Mouse (Mus musculus) forebrain, embryonic 10.5 days (tissue): ENCODE results near the gene Olfr237-ps1. TPM values are rescaled to one million over a fixed set of nuclear protein-coding genes. Genes with fewer than 3 reads are reported as not detected.
"Not testable (repeated sequence)": the region's sequence is repeated elsewhere in the genome, so short reads cannot be mapped to it uniquely, and the experiment has no call there.

ENCODE experiments used
- DNase-seq: peaks from one replicate; pipeline ENCODE4 v3.0.0-alpha.2; 2017; ENCODE audit warnings: low spot score; ENCODE audit errors: extremely low spot score
- H3K27ac ChIP-seq: fragments of 300-500 bp; sonication (generic); 2 replicates; pipeline ENCODE4 v1.5.1; 2016; ENCODE audit warnings: mild to moderate bottlenecking
- H3K27me3 ChIP-seq: fragments of 300-500 bp; sonication (generic); 2 replicates; pipeline ENCODE4 v1.6.1; 2016; ENCODE audit warnings: mild to moderate bottlenecking; ENCODE audit not compliant: poor library complexity, severe bottlenecking
- H3K36me3 ChIP-seq: fragments of 300-500 bp; sonication (generic); replicated peaks from 2 replicates; pipeline ENCODE4 v1.6.1; 2016; ENCODE audit warnings: mild to moderate bottlenecking, moderate library complexity
- H3K4me1 ChIP-seq: fragments of 300-500 bp; sonication (generic); 2 replicates; pipeline ENCODE4 v1.6.1; 2016
- H3K4me3 ChIP-seq: fragments of 300-500 bp; sonication (generic); 2 replicates; pipeline ENCODE4 v1.5.1; 2016; ENCODE audit warnings: mild to moderate bottlenecking, moderate library complexity
- H3K9me3 ChIP-seq: fragments of 300-500 bp; sonication (generic); 2 replicates; pipeline ENCODE4 v1.6.1; 2016; ENCODE audit warnings: mild to moderate bottlenecking, moderate library complexity
- WGBS: fragments of 180-500 bp; shearing (Covaris S2); methylation state at CpG from one replicate; pipeline ENCODE4 v1.1.7; 2016; 5-methylcytosine and 5-hydroxymethylcytosine counted together
- polyA plus RNA-seq: library from polyadenylated mRNA; unstranded; fragments of >200 nt; fragmentation: Nextera tagmentation; extraction: Ambion mirVana; gene quantifications from 2 replicates; pipeline ENCODE4 v1.2.1, GENCODE M21; 2016

The Olfr237-ps1 gene
- polyA plus RNA-seq = not detected in 2 replicates

DNA sequence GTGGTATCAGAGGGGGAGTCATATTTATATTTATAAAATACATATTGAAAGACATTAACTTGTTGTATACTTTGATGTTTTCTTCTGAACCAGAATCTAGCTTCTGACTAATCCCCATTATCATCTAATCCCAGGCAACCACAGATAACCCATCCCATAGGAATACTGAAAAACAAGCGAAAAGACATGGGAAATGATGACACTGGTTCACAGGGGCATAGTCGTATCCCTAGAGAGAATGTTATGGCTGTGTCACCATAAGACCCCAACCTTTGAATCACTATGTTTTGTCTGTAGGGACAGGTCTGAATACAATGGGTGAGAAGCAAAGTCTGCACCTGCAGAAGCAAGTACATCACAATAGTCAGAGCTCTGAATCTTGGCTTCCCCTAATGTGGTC is at the start of gene Olfr237-ps1:
Gene Olfr237-ps1, plus strand, starts transcription at position 301 of the 400 bp plus-strand sequence.
- 93% methylated on average over 2 of the region's 2 CpGs for WGBS
- H3K36me3 ChIP-seq, H3K27me3 ChIP-seq, H3K9me3 ChIP-seq, H3K4me3 ChIP-seq, H3K27ac ChIP-seq, DNase-seq, H3K4me1 ChIP-seq: not testable (repeated sequence)

DNA sequence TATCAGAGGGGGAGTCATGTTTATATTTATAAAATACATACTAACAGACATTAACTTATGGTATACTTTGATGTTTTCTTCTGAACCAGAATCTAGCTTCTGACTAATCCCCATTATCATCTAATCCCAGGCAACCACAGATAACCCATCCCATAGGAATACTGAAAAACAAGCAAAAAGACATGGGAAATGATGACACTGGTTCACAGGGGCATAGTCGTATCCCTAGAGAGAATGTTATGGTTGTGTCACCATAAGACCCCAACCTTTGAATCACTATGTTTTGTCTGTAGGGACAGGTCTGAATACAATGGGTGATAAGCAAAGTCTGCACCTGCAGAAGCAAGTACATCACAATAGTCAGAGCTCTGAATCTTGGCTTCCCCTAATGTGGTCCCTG is 40.3 kb upstream of the Olfr237-ps1 start, which contains the start of gene Olfr441:
Gene Olfr441, plus strand, starts transcription at position 301 of the 400 bp plus-strand sequence.
- 96% methylated on average over 1 of the region's 1 CpGs for WGBS
- not testable (repeated sequence) for H3K27ac ChIP-seq

DNA sequence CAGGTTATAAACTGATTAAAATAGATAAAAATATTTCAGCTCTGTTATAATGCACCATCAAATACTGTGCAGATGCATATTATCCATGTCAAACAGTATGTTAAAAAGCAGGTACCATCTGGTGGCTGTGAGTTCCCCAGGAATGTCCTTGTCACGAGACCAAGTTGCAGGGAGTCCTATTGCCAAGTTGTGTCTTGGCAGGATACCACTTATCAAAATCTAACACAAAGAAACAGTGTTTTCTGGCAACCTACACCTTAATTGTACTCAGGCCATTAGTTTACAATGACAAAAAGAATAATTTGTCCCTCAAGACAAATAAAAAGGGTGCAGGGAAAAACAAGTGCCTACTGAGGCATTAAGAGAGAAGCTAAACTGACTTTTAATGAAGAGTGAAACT is 13.1 kb downstream of the Olfr237-ps1 start:
- Histone ChIP-seq H3K9me3 (no peaks in the 10 kb centered on the region), H3K36me3 (no peaks in the 10 kb centered on the region), H3K27me3 (no peaks in the 10 kb centered on the region), H3K4me1 (no peaks in the 10 kb centered on the region), H3K4me3 (no peak overlapping the region), H3K27ac (no peak overlapping the region)
- no peak for DNase-seq
- WGBS = 78% methylated on average over 1 of the region's 1 CpGs

More for the DNA sequence above, 40.3 kb upstream of the Olfr237-ps1 start, which contains the start of gene Olfr441:
- H3K27me3 ChIP-seq, H3K36me3 ChIP-seq, H3K4me1 ChIP-seq, H3K4me3 ChIP-seq, H3K9me3 ChIP-seq, DNase-seq: not testable (repeated sequence)

DNA sequence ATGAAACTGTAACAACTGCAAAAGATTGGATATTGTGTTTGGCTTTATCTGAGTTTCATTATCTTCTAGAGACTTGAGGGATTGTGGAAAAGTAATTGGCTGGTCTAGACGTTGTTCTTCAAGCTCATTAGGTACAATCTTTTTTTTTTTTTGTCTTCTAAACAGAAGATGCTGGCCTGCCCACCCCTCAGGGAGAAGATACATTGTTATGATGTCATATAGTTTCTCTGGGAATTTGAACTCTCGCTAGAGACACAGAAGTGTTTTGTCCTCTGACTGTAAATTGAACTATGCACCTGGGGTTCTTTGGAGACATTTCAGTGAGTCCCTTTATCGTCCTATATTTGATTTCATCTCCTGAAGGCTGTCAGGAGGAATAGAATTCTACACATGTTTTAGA is 16.6 kb downstream of the Olfr237-ps1 start, which contains the start of gene Olfr437:
Gene Olfr437, plus strand, starts transcription at position 301 of the 400 bp plus-strand sequence.
- Histone ChIP-seq H3K27me3 (no peaks in the 10 kb centered on the region), H3K27ac (no peak within 1 kb of the TSS), H3K9me3 (no peaks in the 10 kb centered on the region), H3K4me3 (no peak within 1 kb of the TSS), H3K4me1 (no peaks in the 10 kb centered on the region), H3K36me3 (no peaks in the 10 kb centered on the region)
- WGBS = 72% methylated on average over 3 of the region's 3 CpGs
- no peak for DNase-seq

DNA sequence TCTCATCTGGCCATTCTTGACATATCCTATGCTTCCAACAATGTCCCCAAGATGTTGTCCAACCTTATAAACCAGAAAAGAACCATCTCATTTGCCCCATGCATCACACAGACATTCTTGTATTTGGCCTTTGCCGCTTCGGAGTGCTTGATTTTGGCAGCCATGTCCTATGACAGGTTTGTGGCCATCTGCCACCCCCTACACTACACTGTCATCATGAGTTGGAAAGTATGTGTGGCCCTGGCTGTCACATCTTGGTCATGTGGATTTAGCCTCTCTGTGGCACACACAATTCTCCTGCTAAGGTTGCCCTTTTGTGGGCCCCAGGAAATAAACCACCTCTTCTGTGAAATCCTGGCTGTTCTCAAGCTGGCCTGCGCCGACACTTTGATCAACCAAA is 20.9 kb downstream of the Olfr237-ps1 start:
- DNase-seq = no peak
- Histone ChIP-seq H3K27me3 (no peaks in the 10 kb centered on the region), H3K4me3 (no peak overlapping the region), H3K36me3 (no peaks in the 10 kb centered on the region), H3K9me3 (no peaks in the 10 kb centered on the region), H3K4me1 (no peaks in the 10 kb centered on the region), H3K27ac (no peak overlapping the region)
- WGBS = 90% methylated on average over 4 of the region's 4 CpGs

DNA sequence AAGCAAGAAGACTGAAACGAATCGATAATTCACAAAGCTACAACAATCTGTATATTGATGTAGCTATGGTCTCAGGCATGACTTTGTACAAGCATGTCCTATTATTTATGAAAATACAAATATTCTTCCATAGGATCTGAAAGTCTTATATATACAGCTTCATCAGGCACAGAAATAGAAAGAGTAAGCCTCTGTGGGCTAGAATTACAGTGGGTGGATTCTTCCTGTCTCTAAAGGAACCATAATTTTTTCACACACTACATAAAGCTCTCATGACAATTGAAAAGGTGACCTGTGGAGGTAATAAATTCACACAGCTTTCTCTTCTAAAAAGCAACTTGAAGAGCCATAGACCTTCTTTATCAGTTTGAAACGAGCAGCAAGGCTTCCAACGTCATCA is 25.5 kb downstream of the Olfr237-ps1 start, which contains the start of gene Olfr13:
Gene Olfr13, plus strand, starts transcription at position 301 of the 400 bp plus-strand sequence.
- Histone ChIP-seq H3K9me3 (no peaks in the 10 kb centered on the region), H3K36me3 (no peaks in the 10 kb centered on the region), H3K27ac (no peak within 1 kb of the TSS), H3K4me3 (no peak within 1 kb of the TSS), H3K27me3 (no peaks in the 10 kb centered on the region), H3K4me1 (no peaks in the 10 kb centered on the region)
- WGBS = 81% methylated on average over 4 of the region's 4 CpGs
- DNase-seq = no peak

DNA sequence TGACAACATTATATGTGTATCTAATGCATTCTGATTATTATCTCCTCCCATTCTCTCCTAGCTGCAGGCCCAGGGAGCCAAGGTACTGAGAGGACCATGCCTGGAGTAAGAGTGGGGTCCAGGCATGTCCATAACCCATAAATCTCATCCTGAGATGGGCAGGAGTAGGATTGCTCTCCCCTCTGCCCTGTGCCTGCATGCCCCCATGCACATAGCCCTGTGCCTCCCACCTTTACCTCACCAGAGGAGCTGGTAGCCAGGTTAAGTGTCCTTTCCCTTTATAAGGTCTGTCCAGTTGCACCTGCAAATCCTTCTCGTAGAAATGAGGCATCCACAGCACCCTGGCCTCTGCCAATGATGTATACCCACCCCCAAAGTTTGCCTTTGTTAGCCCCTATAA is 31.8 kb downstream of the Olfr237-ps1 start:
- Histone ChIP-seq H3K27ac (no peak overlapping the region), H3K36me3 (no peaks in the 10 kb centered on the region), H3K4me3 (no peak overlapping the region), H3K27me3 (no peaks in the 10 kb centered on the region), H3K4me1 (no peaks in the 10 kb centered on the region), H3K9me3 (no peaks in the 10 kb centered on the region)
- 88% methylated on average over 1 of the region's 1 CpGs for WGBS
- no peak for DNase-seq

DNA sequence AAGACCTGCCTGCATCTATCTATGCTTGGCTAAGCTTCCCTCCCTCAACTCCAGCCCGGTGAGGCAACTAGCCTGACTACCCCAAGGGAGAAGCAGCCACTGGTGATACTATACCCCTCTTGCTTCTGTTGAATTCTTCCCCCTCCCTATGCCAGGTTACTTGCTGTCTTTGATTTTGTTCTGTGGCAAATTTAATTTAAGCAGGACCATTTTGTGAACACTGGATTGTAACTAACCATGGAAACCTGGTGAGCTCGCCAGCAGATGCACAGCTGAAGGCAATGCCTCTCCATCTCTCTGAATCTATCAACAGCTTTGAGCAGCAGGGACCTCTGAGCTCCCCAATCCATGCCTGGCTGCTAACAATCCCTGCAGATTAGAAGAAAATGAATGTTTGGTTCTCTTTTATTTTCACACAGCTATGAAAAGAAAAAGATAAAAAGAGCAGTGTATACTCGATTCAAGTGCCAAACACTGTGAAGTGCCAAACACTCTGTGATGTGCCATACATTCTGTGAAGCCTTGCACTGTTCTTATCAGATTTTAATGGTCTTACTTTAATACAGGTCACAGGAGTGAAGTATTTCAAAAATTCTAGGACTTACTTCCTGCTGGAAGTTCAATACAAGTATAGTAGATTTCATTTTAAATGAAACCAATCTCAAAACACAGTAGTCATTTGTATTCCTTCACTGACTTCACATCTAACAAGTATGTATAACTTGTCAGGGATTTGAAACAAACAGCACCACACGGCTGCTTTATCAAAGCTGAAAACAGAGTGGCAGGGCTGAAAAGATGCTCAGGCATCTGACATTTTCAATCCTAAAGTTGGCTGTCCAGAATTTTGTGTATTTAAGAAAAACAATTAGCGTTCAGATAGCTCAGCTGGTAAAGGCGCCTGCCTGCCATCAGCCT is 32.5 kb downstream of the Olfr237-ps1 start:
- H3K27me3 ChIP-seq = no peaks in the 10 kb centered on the region
- no peaks in the 10 kb centered on the region for H3K36me3 ChIP-seq
- WGBS = 76% methylated on average over 6 of the region's 6 CpGs
- DNase-seq = no peak
- no peaks in the 10 kb centered on the region for H3K4me1 ChIP-seq
- no peak overlapping the region for H3K4me3 ChIP-seq
- no peaks in the 10 kb centered on the region for H3K9me3 ChIP-seq
- H3K27ac ChIP-seq = no peak overlapping the region

DNA sequence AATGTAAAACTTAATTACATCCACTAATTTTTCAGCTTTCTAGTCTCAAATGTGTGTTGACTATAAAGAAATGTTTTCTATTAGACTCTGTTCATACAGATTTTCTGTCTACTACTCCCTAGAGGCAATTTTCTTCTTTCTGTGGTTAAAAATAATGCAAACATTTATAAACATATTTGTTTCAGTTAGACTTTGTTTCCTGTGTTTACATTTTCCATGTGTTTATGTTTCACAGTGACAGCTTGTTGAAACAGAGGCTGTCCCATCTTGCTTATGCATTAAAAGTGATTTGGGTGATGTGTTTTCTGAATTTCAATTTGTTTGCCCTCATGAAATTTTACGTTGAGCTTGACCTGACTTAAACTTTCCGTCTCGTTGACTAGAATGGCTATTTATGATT is 44.6 kb downstream of the Olfr237-ps1 start:
- Histone ChIP-seq H3K36me3 (no peaks in the 10 kb centered on the region), H3K9me3 (no peaks in the 10 kb centered on the region), H3K4me1 (no peaks in the 10 kb centered on the region), H3K4me3 (no peak overlapping the region), H3K27ac (no peak overlapping the region), H3K27me3 (no peaks in the 10 kb centered on the region)
- WGBS = 89% methylated on average over 3 of the region's 3 CpGs
- DNase-seq = no peak

DNA sequence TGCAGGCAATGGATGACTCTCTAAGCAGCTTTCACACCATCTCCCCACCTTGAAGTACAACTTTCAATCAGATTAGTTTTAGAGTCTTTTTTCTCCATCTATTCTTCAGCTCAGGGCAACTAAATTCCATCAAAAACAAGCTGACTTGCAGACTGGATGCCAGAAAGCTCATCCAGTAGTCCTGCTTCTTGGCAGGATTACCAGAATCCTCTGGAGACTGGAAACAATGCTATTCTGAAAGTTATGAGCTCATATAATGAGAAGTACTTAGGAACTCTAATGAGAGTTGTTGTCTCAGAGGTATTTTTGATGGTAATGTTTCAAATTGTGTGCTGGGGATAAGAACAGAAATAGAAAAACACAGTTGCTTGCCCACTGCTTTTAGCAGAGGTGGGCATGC is 50.4 kb downstream of the Olfr237-ps1 start, which contains the start of gene Olfr435:
Gene Olfr435, plus strand, starts transcription at position 366 of the 400 bp plus-strand sequence.
- Histone ChIP-seq H3K27ac (no peak within 1 kb of the TSS), H3K9me3 (no peaks in the 10 kb centered on the region), H3K36me3 (no peaks in the 10 kb centered on the region), H3K27me3 (no peaks in the 10 kb centered on the region), H3K4me3 (no peak within 1 kb of the TSS), H3K4me1 (no peaks in the 10 kb centered on the region)
- no peak for DNase-seq

DNA sequence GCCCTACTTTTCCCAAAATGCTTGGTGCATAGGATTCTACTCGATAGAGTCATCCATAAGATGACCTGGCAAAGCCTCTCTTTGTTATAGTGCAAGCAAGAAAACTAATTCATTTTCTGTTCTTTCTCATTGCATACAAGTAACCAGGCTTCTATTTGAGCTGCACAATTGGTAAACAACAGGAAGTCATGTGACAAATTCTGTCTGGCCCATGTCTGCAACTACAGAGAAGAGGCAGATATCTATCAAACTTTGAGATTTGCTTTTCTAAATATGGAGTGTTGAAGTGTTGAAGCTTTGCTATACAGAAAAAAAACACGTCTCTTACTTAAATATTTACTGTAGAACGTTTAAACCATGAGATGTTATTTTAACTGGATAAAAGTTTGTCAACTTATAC is 51.7 kb downstream of the Olfr237-ps1 start:
- Histone ChIP-seq H3K27me3 (no peaks in the 10 kb centered on the region), H3K36me3 (no peaks in the 10 kb centered on the region), H3K27ac (no peak overlapping the region), H3K4me1 (no peaks in the 10 kb centered on the region), H3K9me3 (no peaks in the 10 kb centered on the region), H3K4me3 (no peak overlapping the region)
- 90% methylated on average over 3 of the region's 3 CpGs for WGBS
- no peak for DNase-seq

DNA sequence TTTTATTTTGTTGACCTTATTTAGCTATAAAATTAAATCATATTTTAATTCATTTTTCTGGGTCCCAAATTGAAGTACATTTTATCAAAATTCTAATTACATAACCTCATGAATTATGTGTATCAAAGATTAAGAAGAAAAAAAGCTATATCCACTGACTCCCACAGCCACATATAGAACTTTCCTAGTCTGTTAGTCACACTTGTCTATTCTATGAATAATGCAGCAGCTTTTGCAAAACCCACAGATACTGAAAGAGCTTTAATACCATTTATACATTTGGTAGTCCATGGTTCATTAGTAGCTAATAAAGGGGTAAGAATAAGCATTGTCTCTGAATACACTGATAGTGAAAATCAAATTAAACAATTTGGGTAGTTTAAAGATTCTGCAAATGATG is 56.4 kb downstream of the Olfr237-ps1 start:
- H3K9me3 ChIP-seq = no peaks in the 10 kb centered on the region
- H3K4me1 ChIP-seq = no peaks in the 10 kb centered on the region
- H3K36me3 ChIP-seq = no peaks in the 10 kb centered on the region
- no peak overlapping the region for H3K27ac ChIP-seq
- DNase-seq = no peak
- H3K27me3 ChIP-seq = no peaks in the 10 kb centered on the region
- no peak overlapping the region for H3K4me3 ChIP-seq

DNA sequence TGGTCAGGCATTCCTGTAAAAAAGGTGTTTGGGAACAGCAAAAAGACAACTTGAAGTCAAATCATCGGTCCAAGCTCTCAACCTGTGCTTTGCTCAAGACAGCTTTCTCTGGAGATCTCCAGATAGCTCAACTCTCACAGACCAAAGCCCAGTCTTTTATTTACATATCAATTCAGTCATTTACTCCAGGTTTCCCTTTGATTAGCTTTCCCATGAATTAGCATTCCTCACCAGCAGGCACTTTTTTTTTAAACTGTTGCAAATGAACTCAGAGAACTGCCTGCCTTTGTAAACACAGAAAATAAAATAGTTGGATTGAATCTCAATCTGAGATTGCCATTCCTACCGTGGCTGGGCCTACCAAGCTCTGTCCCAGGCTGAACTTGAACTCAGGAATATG is 59.0 kb downstream of the Olfr237-ps1 start:
- WGBS = 40% methylated on average over 2 of the region's 2 CpGs
- Histone ChIP-seq H3K36me3 (no peaks in the 10 kb centered on the region), H3K4me1 (no peaks in the 10 kb centered on the region), H3K27ac (no peak overlapping the region), H3K9me3 (no peaks in the 10 kb centered on the region), H3K27me3 (no peaks in the 10 kb centered on the region), H3K4me3 (no peak overlapping the region)
- DNase-seq = no peak
